Mouse (Mus musculus) embryonic facial prominence, embryonic 11.5 days (tissue): ENCODE results near the gene Trim62. TPM values are rescaled to one million over a fixed set of nuclear protein-coding genes. Genes with fewer than 3 reads are reported as not detected.

Experiments used
- ATAC-seq: fragments of 200-750 bp; cut with Nextera tagmentation; replicated peaks from 2 replicates; pipeline ENCODE4 v1.8.0; 2017; ENCODE audit warnings: low read depth; ENCODE audit not compliant: insufficient number of reproducible peaks, low FRiP score, low TSS enrichment
- DNase-seq: peaks from one replicate; pipeline ENCODE4 v3.0.0-alpha.2; 2015; ENCODE audit warnings: low spot score
- H3K27ac ChIP-seq: fragments of 300-500 bp; sonication (generic); replicated peaks from 2 replicates; pipeline ENCODE4 v1.5.1; 2014; ENCODE audit warnings: mild to moderate bottlenecking, low read depth, low read length, control low read depth
- H3K27me3 ChIP-seq: fragments of 300-500 bp; sonication (generic); 2 replicates; pipeline ENCODE4 v1.6.1; 2014; ENCODE audit warnings: mild to moderate bottlenecking, low read length, moderate library complexity, mixed read lengths; ENCODE audit not compliant: control insufficient read depth, insufficient read depth
- H3K36me3 ChIP-seq: fragments of 300-500 bp; sonication (generic); replicated peaks from 2 replicates; pipeline ENCODE4 v1.6.1; 2014; ENCODE audit warnings: low read depth, mild to moderate bottlenecking, low read length, moderate library complexity, mixed read lengths; ENCODE audit not compliant: control insufficient read depth, insufficient read depth
- H3K4me1 ChIP-seq: fragments of 300-500 bp; sonication (generic); 2 replicates; pipeline ENCODE4 v1.6.1; 2014; ENCODE audit warnings: low read length, mixed read lengths; ENCODE audit not compliant: control insufficient read depth, insufficient read depth
- H3K4me2 ChIP-seq: fragments of 300-500 bp; sonication (generic); 2 replicates; pipeline ENCODE4 v1.6.1; 2014; ENCODE audit warnings: low read depth, mild to moderate bottlenecking, control low read depth, low read length, moderate library complexity
- H3K4me3 ChIP-seq: fragments of 300-500 bp; sonication (generic); 2 replicates; pipeline ENCODE4 v1.5.1; 2014; ENCODE audit warnings: low read depth, low read length, control low read depth
- H3K9ac ChIP-seq: fragments of 300-500 bp; sonication (generic); replicated peaks from 2 replicates; pipeline ENCODE4 v1.6.1; 2014; ENCODE audit warnings: mild to moderate bottlenecking, control low read depth, low read length
- H3K9me3 ChIP-seq: fragments of 300-500 bp; sonication (generic); replicated peaks from 2 replicates; pipeline ENCODE4 v1.6.1; 2016; ENCODE audit warnings: mild to moderate bottlenecking, low read length, inconsistent platforms, mixed read lengths; ENCODE audit not compliant: control insufficient read depth
- WGBS: fragments of 180-500 bp; shearing (Covaris S2); extraction: QIAGEN DNeasy Blood & Tissue Kit; methylation state at CpG from one replicate; pipeline ENCODE4 v1.1.7; 2014; 5-methylcytosine and 5-hydroxymethylcytosine counted together
- polyA plus RNA-seq: library from polyadenylated mRNA; unstranded; fragments of >200 nt; fragmentation: Nextera tagmentation; extraction: Ambion mirVana; gene quantifications from 2 replicates; pipeline ENCODE4 v1.2.1, GENCODE M21; 2014

Gene Trim62
- polyA plus RNA-seq, 1 experiment from 2014 or later, result 14.6 TPM

DNA sequence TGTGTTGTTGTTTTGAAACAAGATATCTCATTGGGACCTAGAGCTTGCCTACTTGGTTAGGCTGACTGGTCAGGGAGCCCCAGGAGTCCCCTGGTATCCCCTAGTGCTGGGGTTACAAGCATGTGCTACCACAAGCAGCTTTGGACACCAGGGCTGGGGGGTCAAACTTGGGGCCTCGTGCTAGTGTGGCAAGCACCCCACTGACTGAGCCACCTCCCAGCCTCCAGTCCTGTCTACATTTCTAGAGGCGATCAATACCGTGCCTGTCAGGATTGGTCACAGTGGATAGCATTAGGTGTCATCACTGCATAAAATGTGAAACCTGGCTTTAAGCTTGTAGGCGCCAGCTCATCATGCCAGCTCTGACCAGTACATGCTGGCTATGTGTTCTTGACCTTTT, 12.5 kb downstream of the Trim62 start:
- Histone ChIP-seq H3K4me1 (peaks cover 13% of the 10 kb centered on the region), H3K9ac (no peak overlapping the region), H3K27me3 (no peaks in the 10 kb centered on the region), H3K9me3 (no peaks in the 10 kb centered on the region), H3K27ac (no peak overlapping the region), H3K4me3 (no peak overlapping the region), H3K36me3 (no peaks in the 10 kb centered on the region), H3K4me2 (no peak overlapping the region)
- DNase-seq (no peak), ATAC-seq (no peak)
- WGBS, result 95% methylated on average over 4 of the region's 4 CpGs

DNA sequence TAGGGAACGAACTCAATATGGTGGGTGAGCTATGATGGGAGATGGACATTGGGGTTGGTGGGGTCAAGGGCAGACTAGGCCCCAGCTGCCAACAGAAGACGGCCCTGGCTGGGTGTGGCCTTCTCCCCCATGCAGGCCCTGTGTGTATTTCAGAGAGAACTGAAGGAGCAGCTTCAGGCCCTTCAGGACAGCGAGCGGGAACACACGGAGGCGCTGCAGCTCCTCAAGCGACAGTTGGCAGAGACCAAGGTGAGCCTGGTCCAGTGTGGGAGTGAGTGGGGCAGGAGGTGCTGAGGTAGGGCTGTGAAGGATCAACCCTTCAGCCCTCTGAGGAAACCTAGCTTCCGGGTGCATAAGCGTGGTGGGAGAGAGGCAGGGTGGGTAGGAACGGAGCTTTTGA, 13.3 kb downstream of the Trim62 start:
- no peak overlapping the region for H3K4me3 ChIP-seq
- WGBS, result 90% methylated on average over 10 of the region's 10 CpGs
- no peaks in the 10 kb centered on the region for H3K9me3 ChIP-seq
- ATAC-seq (no peak), DNase-seq (no peak)
- no peak overlapping the region for H3K4me2 ChIP-seq
- no peak overlapping the region for H3K9ac ChIP-seq
- H3K36me3 ChIP-seq, result no peaks in the 10 kb centered on the region
- no peaks in the 10 kb centered on the region for H3K27me3 ChIP-seq
- peaks cover 13% of the 10 kb centered on the region for H3K4me1 ChIP-seq
- no peak overlapping the region for H3K27ac ChIP-seq

DNA sequence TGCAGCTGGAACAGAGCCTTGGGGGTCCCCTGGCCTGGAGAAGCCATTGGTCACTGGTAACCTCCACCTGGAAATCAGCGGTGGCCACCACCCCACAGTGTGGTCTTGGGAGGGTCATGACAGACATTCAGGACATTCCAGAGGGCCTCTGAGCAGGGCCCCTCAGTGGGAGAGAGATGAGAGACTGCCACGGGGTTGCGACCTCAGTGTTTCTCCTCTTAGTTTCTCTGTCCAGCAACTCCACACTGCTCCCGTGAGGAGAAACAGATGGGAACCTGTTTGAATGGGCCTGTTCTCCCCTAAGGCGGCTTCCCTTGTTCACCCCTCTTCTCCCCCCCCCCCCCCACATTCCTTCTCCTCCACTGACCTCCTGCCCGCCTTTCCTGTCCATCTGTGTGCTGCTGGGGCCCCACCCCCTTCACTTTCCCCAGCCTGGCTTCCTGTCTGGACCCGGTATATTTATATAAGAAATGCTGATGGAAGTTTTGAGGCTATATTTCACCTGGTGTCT, 14.6 kb downstream of the Trim62 start:
- H3K9me3 ChIP-seq, result no peaks in the 10 kb centered on the region
- 0 out of 2 replicates have a peak overlapping the region, but pooled peaks have one; percentile 3 for H3K4me2 ChIP-seq
- DNase-seq (peak; percentile 79), ATAC-seq (peak; percentile 37)
- no peaks in the 10 kb centered on the region for H3K36me3 ChIP-seq
- H3K27me3 ChIP-seq, result no peaks in the 10 kb centered on the region
- WGBS, result 5% methylated on average over 7 of the region's 7 CpGs
- H3K4me3 ChIP-seq, result no peak overlapping the region
- peaks cover 13% of the 10 kb centered on the region for H3K4me1 ChIP-seq
- H3K9ac ChIP-seq, result no peak overlapping the region
- H3K27ac ChIP-seq, result peak overlapping the region; percentile 95

DNA sequence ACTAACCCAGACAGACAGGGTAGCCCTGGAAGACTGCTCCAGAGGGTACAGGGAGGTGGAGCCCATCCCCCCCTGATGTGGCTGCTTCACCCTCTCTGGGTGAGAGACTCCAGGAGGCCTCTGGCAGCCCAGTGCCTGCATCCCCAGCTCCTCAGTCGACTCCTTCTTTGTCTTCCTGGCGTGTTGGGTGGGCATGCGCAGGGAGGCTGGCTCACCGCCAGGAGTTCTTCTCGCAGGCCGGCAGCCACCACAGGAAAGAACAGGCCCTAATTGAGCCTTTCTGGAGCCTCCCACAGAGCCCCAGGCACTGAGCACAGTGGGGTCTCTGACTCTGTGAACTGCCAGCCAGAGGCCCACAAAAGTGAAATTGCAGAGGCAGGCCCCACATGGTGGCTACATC, 16.0 kb downstream of the Trim62 start:
- H3K27me3 ChIP-seq, result no peaks in the 10 kb centered on the region
- peak overlapping the region; percentile 95 for H3K27ac ChIP-seq
- no peak overlapping the region for H3K4me3 ChIP-seq
- no peaks in the 10 kb centered on the region for H3K36me3 ChIP-seq
- peaks cover 20% of the 10 kb centered on the region for H3K4me1 ChIP-seq
- H3K9me3 ChIP-seq, result no peaks in the 10 kb centered on the region
- ATAC-seq, result peak; percentile 83
- H3K4me2 ChIP-seq, result no peak overlapping the region
- DNase-seq, result peak; percentile 90
- peak overlapping the region; percentile 51 for H3K9ac ChIP-seq
- WGBS, result under 1% methylated on average over 6 of the region's 6 CpGs

DNA sequence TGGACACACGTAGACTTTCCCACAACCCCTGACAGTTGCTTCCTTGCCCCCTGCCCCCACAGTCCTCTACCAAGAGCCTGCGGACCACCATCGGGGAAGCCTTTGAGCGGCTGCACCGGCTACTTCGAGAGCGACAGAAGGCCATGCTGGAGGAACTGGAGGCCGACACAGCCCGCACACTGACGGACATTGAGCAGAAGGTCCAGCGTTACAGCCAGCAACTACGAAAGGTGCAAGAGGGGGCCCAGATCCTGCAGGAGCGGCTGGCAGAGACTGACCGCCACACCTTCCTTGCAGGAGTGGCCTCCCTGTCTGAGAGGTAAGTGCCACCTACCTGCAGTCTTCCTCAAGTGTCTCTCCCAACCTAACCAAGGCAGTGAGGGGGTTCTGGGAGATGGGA, 17.1 kb downstream of the Trim62 start:
- DNase-seq (no peak), ATAC-seq (no peak)
- Histone ChIP-seq H3K27ac (peak overlapping the region; percentile 95; the same call in 1 of the 2 replicates), H3K4me2 (no peak overlapping the region), H3K4me1 (peaks cover 31% of the 10 kb centered on the region), H3K9ac (no peak overlapping the region), H3K27me3 (no peaks in the 10 kb centered on the region), H3K36me3 (no peaks in the 10 kb centered on the region), H3K4me3 (no peak overlapping the region), H3K9me3 (no peaks in the 10 kb centered on the region)
- WGBS, result 76% methylated on average over 14 of the region's 14 CpGs

DNA sequence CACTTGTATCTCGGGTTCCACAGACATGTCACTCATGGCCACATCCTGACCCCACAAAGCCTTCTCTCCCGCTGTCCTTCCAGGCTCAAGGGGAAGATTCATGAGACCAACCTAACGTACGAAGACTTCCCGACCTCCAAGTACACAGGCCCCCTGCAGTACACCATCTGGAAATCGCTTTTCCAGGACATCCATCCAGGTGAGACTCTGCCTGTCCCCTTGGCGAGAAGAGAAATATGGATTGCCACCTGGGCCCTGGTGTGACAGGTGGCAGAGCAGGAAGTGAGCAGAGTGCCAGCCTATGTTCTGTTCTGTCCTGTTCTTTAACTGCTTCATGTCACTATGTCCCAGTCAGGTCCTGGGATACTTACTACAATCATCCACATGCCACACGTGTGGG, 19.0 kb downstream of the Trim62 start:
- Histone ChIP-seq H3K4me2 (no peak overlapping the region), H3K4me3 (no peak overlapping the region), H3K27me3 (no peaks in the 10 kb centered on the region), H3K9me3 (no peaks in the 10 kb centered on the region), H3K9ac (no peak overlapping the region), H3K27ac (no peak overlapping the region), H3K4me1 (peaks cover 34% of the 10 kb centered on the region), H3K36me3 (no peaks in the 10 kb centered on the region)
- no peak for ATAC-seq
- WGBS, result 83% methylated on average over 8 of the region's 8 CpGs
- no peak for DNase-seq

DNA sequence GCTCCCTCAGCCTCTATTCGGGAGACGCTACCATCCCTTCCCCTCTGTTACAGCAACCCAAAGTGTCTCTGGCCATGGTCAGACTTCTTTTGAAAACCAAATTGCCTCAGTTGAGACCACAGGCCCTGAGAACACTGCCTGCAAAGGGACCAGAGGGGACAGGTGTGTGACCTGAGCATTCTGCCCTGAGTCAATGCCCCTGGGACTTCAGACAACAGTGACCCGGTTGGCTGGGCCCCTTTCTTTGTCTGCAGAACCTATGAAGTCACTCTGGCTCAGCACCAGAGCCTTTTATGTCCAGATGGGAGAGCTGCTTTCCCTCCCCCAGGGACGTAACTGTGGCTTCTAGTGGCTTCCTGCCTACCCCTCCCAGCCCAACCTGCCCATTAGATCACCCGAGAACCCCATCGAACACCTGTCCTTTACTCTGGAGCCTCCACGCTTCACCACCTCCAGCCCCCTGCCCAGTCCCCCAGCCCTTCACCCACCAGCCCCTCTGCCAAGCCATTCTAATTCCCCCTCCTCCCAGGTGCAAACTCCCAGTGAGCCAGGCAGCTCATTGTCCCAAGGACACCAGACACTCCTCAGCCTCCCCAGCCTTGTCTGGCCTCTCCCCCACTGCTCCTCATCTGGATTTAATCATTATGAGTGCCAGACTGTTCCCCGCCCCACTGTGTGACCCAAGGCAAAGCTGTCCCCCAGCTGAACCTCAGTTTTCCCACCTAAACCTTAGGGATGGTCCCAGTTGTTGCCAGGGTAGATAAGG, 20.8 kb downstream of the Trim62 start:
- 0 out of 2 replicates have a peak overlapping the region, but pooled peaks have one; percentile 18 for H3K9ac ChIP-seq
- DNase-seq, result peak; percentile 83

DNA sequence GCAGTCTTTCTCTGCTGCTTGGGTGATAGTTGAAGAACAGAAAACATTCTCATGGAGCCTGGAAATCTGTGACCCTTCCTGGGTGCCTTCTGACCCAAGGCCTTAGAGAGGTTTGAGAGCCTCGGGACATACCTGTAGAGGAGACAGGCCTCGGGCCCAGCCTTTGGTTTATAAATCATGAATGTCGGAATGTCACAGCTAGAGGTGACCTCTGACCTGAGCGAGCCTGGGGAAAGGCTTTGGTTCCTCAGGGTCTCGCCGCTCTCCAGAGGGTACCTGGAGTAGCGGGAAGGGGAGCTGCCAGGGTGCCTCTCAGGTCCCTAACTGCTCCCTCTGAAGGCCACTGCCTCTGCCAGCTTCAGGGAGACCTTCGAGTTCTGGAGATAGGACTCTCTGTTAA, 21.9 kb downstream of the Trim62 start:
- no peak overlapping the region for H3K4me3 ChIP-seq
- H3K4me1 ChIP-seq, result peaks cover 23% of the 10 kb centered on the region
- peak overlapping the region; percentile 67 for H3K27ac ChIP-seq
- H3K36me3 ChIP-seq, result peaks cover 2% of the 10 kb centered on the region; the same call in 1 of the 2 replicates
- 11% methylated on average over 8 of the region's 8 CpGs for WGBS
- peak; percentile 29 for DNase-seq
- ATAC-seq, result no peak
- no peak overlapping the region for H3K4me2 ChIP-seq
- no peak overlapping the region; the same call in 1 of the 2 replicates for H3K9ac ChIP-seq
- H3K9me3 ChIP-seq, result no peaks in the 10 kb centered on the region
- H3K27me3 ChIP-seq, result no peaks in the 10 kb centered on the region

More for the DNA sequence above, 20.8 kb downstream of the Trim62 start:
- peaks cover 24% of the 10 kb centered on the region for H3K4me1 ChIP-seq
- ATAC-seq, result 0 out of 2 replicates have a peak, but pooled peaks have one; percentile 26
- H3K36me3 ChIP-seq, result peaks cover 2% of the 10 kb centered on the region; the same call in 1 of the 2 replicates
- H3K4me3 ChIP-seq, result no peak overlapping the region
- H3K27me3 ChIP-seq, result no peaks in the 10 kb centered on the region
- H3K4me2 ChIP-seq, result no peak overlapping the region
- 30% methylated on average over 8 of the region's 8 CpGs for WGBS
- H3K27ac ChIP-seq, result peak overlapping the region; percentile 68
- no peaks in the 10 kb centered on the region for H3K9me3 ChIP-seq
